Mouse (Mus musculus): ENCODE results near the gene Flvcr1. TPM values are rescaled to one million over a fixed set of nuclear protein-coding genes. Genes with fewer than 3 reads are reported as not detected.

Flvcr1 gene
- total and polyA plus RNA-seq, 3 experiments, result 4.2 to 4.7 (median 4.6) TPM

GRCm38 (mm10) chr1:191014271-191014670, 11.7 kb downstream of the Flvcr1 start:
- Histone ChIP-seq H3K4me3 (no peak overlapping the region), H3K36me3 (ENCODE audit: control insufficient read depth, insufficient read depth, low read length) (no peaks in the 10 kb centered on the region), H3K4me1 (ENCODE audit: control insufficient read depth, insufficient read depth, low read length) (no peaks in the 10 kb centered on the region), H3K27me3 (ENCODE audit: control insufficient read depth, insufficient read depth, low read length) (no peaks in the 10 kb centered on the region), H3K27ac (no peak overlapping the region), H3K9ac (ENCODE audit: low read depth, low read length) (no peak overlapping the region), H3K79me2 (replicated peaks; ENCODE audit: control insufficient read depth, insufficient read depth, low read length) (no peaks in the 10 kb centered on the region; the same call in 1 of the 2 replicates)
- DNase-seq, result no peak
- TF ChIP-seq POLR2A (IDR thresholded peaks at IDR 0.05; ENCODE audit: insufficient read depth, low read depth, low read length) (no peak), CTCF (IDR thresholded peaks at IDR 0.05) (no peak), EP300 (IDR thresholded peaks at IDR 0.05; ENCODE audit: insufficient read depth, low read depth, low read length) (no peak)
- intact Hi-C loops (cut with DNase I), result no loop called here
- 94% methylated on average over 3 of the region's 3 CpGs for WGBS

GRCm38 (mm10) chr1:191008707-191009106, 17.3 kb downstream of the Flvcr1 start:
- DNase-seq, result no peak
- Histone ChIP-seq H3K4me1 (ENCODE audit: control insufficient read depth, insufficient read depth, low read length) (no peaks in the 10 kb centered on the region), H3K4me3 (no peak overlapping the region), H3K79me2 (replicated peaks; ENCODE audit: control insufficient read depth, insufficient read depth, low read length) (no peaks in the 10 kb centered on the region), H3K36me3 (ENCODE audit: control insufficient read depth, insufficient read depth, low read length) (no peaks in the 10 kb centered on the region; the same call in 1 of the 2 replicates), H3K27ac (no peak overlapping the region), H3K9ac (ENCODE audit: low read depth, low read length) (no peak overlapping the region), H3K27me3 (ENCODE audit: control insufficient read depth, insufficient read depth, low read length) (no peaks in the 10 kb centered on the region)
- over 99% methylated on average over 5 of the region's 5 CpGs for WGBS
- TF ChIP-seq CTCF (IDR thresholded peaks at IDR 0.05) (peak; percentile 60), EP300 (IDR thresholded peaks at IDR 0.05; ENCODE audit: insufficient read depth, low read depth, low read length) (no peak)
- intact Hi-C loops (cut with DNase I), result no loop called here

DNA sequence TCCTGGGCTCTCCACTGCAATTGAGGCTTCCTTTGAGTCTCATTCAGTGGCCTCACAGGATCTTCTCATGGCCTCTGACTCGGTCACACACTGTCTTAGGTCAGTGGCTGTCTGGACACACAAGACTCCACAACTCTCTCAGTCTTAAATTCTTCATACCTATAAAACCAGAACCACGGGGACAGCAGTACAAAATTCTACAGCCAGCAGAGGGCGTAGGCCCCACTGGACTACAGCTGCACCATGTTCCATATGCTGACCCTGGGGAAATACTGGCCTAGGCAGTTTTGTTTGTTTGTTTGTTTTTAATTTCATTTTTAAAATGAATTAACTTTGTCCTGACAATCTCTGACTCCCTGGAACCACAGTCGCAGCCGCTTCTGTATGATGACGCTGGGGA, 23.8 kb downstream of the Flvcr1 start:
- no peak for DNase-seq
- Histone ChIP-seq H3K79me2 (replicated peaks; ENCODE audit: control insufficient read depth, insufficient read depth, low read length) (no peaks in the 10 kb centered on the region), H3K9ac (ENCODE audit: low read depth, low read length) (no peak overlapping the region), H3K27me3 (ENCODE audit: control insufficient read depth, insufficient read depth, low read length) (no peaks in the 10 kb centered on the region), H3K4me1 (ENCODE audit: control insufficient read depth, insufficient read depth, low read length) (no peaks in the 10 kb centered on the region), H3K36me3 (ENCODE audit: control insufficient read depth, insufficient read depth, low read length) (no peaks in the 10 kb centered on the region; the same call in 1 of the 2 replicates), H3K4me3 (no peak overlapping the region), H3K27ac (no peak overlapping the region)
- 70% methylated on average over 6 of the region's 6 CpGs for WGBS
- TF ChIP-seq CTCF (IDR thresholded peaks at IDR 0.05), result peak; percentile 54
- TF ChIP-seq EP300 (IDR thresholded peaks at IDR 0.05; ENCODE audit: insufficient read depth, low read depth, low read length), result no peak
- intact Hi-C loops (cut with DNase I), result no loop called here

DNA sequence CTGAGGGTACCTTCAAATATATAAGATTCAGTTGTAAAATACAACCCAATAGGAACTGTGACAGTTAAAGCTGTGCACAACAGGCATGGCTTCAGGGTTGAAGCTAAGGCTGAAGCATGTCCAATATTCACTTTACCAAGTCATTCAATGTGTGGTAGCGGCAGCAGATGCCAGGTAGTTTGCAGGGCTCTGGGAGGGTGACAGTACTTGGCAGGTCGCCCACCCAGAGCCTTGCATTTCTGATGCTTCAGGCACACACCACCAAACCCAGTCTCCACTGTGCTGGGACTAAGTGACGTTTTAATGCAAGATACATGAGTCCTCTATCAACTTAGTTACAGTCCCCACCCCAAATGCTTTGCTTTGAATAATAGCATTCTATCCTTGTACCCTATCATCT, 25.3 kb downstream of the Flvcr1 start:
- Histone ChIP-seq H3K9ac (ENCODE audit: low read depth, low read length) (no peak overlapping the region), H3K4me1 (ENCODE audit: control insufficient read depth, insufficient read depth, low read length) (no peaks in the 10 kb centered on the region), H3K36me3 (ENCODE audit: control insufficient read depth, insufficient read depth, low read length) (no peaks in the 10 kb centered on the region), H3K79me2 (replicated peaks; ENCODE audit: control insufficient read depth, insufficient read depth, low read length) (no peaks in the 10 kb centered on the region), H3K4me3 (no peak overlapping the region), H3K27ac (no peak overlapping the region), H3K27me3 (ENCODE audit: control insufficient read depth, insufficient read depth, low read length) (no peaks in the 10 kb centered on the region)
- 60% methylated on average over 3 of the region's 3 CpGs for WGBS
- TF ChIP-seq EP300 (IDR thresholded peaks at IDR 0.05; ENCODE audit: insufficient read depth, low read depth, low read length) (no peak), POLR2A (IDR thresholded peaks at IDR 0.05; ENCODE audit: insufficient read depth, low read depth, low read length) (no peak), CTCF (IDR thresholded peaks at IDR 0.05) (no peak)
- DNase-seq, result no peak
- intact Hi-C loops (cut with DNase I), result no loop called here

- intact Hi-C loops (cut with DNase I), result no loop called here
- no peaks in the 10 kb centered on the region for H3K36me3 ChIP-seq (ENCODE audit: control insufficient read depth, insufficient read depth, low read length)
- no peaks in the 10 kb centered on the region for H3K4me1 ChIP-seq (ENCODE audit: control insufficient read depth, insufficient read depth, low read length)
- no peak overlapping the region for H3K9ac ChIP-seq (ENCODE audit: low read depth, low read length)
- H3K27me3 ChIP-seq (ENCODE audit: control insufficient read depth, insufficient read depth, low read length), result no peaks in the 10 kb centered on the region
- DNase-seq, result no peak
- 80% methylated on average over 1 of the region's 1 CpGs for WGBS
- no peaks in the 10 kb centered on the region for H3K79me2 ChIP-seq (replicated peaks; ENCODE audit: control insufficient read depth, insufficient read depth, low read length)
- H3K27ac ChIP-seq, result no peak overlapping the region
- H3K4me3 ChIP-seq, result no peak overlapping the region
- TF ChIP-seq POLR2A (IDR thresholded peaks at IDR 0.05; ENCODE audit: insufficient read depth, low read depth, low read length) (no peak), CTCF (IDR thresholded peaks at IDR 0.05) (no peak), EP300 (IDR thresholded peaks at IDR 0.05; ENCODE audit: insufficient read depth, low read depth, low read length) (no peak)
These were observed 27.9 kb downstream of the Flvcr1 start for GRCm38 (mm10) chr1:190998027-190998426.

DNA sequence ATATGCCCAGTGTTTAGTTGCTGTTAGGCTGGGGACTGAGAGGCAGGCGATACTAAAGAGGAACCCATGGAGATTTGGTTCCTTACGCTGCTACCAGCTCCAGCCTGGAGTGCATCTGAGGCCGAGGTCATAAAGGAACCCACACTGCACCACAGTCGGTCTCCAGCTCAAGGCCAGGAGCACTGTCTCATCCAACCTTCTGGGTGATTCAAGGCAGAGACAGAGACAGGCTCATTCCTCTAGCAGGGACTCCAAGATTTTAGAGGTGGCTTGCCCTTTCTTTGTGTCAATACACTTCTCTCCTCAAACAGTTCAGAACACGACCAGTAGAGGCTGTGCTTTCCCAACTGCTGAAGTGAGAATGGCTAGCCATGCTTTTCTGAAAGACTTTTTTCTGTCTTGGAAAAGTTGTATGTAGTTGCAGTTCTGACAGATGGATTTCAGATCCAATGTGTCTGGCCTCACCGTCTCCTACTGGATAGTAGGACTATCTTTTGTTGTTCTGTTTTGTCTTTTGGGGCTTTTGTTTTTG, 29.5 kb downstream of the Flvcr1 start:
- H3K4me3 ChIP-seq, result no peak overlapping the region
- WGBS, result 68% methylated on average over 6 of the region's 6 CpGs
- DNase-seq, result no peak
- TF ChIP-seq CTCF (IDR thresholded peaks at IDR 0.05), result peak; percentile 42
- no peak for TF ChIP-seq POLR2A (IDR thresholded peaks at IDR 0.05; ENCODE audit: insufficient read depth, low read depth, low read length)
- TF ChIP-seq EP300 (IDR thresholded peaks at IDR 0.05; ENCODE audit: insufficient read depth, low read depth, low read length), result no peak
- no peak overlapping the region for H3K9ac ChIP-seq (ENCODE audit: low read depth, low read length)
- H3K27me3 ChIP-seq (ENCODE audit: control insufficient read depth, insufficient read depth, low read length), result no peaks in the 10 kb centered on the region
- H3K4me1 ChIP-seq (ENCODE audit: control insufficient read depth, insufficient read depth, low read length), result no peaks in the 10 kb centered on the region
- H3K36me3 ChIP-seq (ENCODE audit: control insufficient read depth, insufficient read depth, low read length), result no peaks in the 10 kb centered on the region
- intact Hi-C loops (cut with DNase I), result no loop called here
- no peaks in the 10 kb centered on the region for H3K79me2 ChIP-seq (replicated peaks; ENCODE audit: control insufficient read depth, insufficient read depth, low read length)
- no peak overlapping the region for H3K27ac ChIP-seq
